Mouse (Mus musculus): ENCODE data around the gene Igfals. TPM values are rescaled to one million over a fixed set of nuclear protein-coding genes. Genes with fewer than 3 reads are reported as not detected.
A peak's percentile ranks its signal among the peaks of the same experiment; 100 is the strongest.

Igfals gene
- total RNA-seq, 2 experiments from 2014 or later = not detected

DNA sequence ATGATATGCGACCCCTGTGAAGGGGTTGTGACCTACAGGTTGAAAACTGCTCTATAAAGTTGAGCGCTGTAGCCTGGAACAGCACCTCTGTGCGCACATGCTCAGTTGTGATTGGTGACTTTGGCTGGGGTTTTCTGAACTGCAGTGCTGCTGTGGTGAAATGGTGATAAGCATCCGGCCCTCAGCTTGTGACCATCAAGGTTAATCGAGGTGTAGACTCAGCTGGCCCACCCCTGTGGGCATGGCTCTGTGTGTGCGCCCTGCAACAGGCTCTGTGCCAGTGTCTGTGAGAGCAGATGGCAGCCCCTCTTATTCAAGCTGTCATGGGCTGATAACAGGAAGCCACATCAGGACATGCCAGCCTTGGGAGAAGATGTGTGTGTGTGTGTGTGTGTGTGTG lies 6.8 kb upstream of the Igfals start:
- ATAC-seq (replicated peaks; ENCODE audit: poor library complexity, severe bottlenecking) = no peak

DNA sequence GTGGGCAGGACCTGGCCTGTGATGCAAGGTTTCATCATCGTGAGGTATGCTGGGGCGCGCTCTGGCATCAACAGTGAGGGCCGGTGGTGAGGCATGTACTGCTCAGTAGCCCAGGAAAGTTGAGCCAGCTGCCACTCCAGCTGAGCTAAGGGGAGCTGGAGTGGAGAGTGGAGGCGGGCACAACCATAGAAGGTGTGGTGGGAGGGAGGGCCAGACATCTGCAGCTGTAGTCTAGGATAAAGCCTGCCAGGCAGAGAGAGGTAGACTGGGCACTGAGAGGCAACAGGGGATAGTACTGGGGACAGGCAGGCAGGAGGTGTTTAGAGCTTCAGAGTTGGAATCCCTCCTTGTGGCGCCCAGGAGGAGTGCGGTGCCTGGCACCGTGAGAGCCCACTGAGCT lies 5.7 kb upstream of the Igfals start:
- ATAC-seq (replicated peaks; ENCODE audit: poor library complexity, severe bottlenecking) = no peak

DNA sequence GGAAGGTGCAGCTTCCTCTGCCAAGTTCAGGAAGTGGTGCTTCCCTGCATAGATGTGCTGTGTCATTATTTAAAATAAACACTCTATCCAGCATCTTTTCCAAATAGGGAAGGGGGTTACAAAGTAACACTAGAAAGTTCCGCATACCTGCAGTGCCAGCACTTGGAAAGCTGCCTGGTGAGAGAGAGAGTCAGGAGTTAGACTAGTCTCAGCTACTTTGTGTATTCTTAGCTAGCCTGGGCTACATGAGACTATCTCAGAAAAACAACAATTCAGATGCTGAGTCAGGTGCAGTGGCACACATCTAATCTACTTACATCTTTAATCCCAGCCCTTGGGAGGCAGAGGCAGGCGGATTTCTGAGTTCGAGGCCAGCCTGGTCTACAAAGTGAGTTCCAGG lies 4.0 kb upstream of the Igfals start:
- ATAC-seq (replicated peaks; ENCODE audit: poor library complexity, severe bottlenecking) = no peak

DNA sequence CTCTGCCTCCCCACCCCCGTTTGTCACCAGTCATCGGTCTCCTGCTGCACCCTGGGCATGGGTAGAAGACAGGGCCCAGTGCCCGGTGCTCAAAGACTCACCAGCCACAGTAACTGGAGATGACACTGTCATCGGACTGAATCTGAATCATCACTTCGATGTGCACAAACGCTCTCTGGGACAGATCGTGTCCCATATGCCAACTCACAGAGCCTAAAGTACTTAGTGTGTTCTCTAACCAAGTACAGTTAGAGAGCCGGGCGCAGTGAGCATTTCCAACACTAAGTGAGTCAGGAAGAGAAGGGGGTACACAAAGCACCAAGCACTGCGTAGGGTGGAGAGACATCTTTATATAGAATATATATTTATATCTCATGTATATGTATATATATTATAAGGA lies 2.1 kb downstream of the Igfals start:
- ATAC-seq (replicated peaks; ENCODE audit: poor library complexity, severe bottlenecking) = no peak

GRCm38 (mm10) chr17:24873695-24874404 lies 8.1 kb downstream of the Igfals start:
- no peak for ATAC-seq (replicated peaks; ENCODE audit: poor library complexity, severe bottlenecking)

DNA sequence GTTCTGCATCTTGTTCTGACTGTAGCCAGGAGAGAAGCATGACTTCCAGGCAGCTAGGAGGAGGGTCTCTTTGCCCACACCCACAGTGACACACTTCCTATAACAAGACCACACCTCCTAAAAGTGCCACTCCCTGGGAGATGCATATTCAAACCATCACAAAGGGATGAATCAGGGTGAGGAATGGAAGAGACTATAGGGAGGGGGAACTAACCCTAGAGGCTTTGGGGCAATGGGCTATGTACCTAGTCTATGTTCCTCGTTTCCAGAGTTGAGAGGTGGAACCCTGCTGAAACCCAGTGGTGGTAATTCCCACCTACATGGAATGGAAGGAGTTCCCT lies 8.6 kb downstream of the Igfals start:
- ATAC-seq (replicated peaks; ENCODE audit: poor library complexity, severe bottlenecking) = peak; percentile 35; the same call in 1 of the 2 replicates

DNA sequence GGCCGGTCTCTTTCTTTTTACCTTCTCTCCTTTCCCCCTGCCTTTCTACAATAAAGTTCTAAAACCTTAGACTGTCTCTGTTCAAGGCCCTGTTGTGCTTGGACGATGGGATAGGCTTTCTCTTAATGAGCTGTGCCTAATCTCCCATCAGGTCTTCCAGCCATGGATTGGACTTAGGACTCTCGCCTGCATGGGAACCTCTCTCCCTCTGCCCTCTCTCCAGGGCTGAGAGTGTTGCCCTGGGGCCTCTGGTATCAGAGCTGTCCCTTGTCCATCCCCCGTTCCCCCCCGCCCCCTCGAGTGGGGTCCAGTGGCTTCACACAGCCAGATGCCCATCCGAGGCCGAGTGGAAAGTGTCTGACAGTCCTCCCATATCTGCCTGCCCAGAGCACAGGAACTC lies 9.2 kb downstream of the Igfals start:
- ATAC-seq (replicated peaks; ENCODE audit: poor library complexity, severe bottlenecking) = no peak

DNA sequence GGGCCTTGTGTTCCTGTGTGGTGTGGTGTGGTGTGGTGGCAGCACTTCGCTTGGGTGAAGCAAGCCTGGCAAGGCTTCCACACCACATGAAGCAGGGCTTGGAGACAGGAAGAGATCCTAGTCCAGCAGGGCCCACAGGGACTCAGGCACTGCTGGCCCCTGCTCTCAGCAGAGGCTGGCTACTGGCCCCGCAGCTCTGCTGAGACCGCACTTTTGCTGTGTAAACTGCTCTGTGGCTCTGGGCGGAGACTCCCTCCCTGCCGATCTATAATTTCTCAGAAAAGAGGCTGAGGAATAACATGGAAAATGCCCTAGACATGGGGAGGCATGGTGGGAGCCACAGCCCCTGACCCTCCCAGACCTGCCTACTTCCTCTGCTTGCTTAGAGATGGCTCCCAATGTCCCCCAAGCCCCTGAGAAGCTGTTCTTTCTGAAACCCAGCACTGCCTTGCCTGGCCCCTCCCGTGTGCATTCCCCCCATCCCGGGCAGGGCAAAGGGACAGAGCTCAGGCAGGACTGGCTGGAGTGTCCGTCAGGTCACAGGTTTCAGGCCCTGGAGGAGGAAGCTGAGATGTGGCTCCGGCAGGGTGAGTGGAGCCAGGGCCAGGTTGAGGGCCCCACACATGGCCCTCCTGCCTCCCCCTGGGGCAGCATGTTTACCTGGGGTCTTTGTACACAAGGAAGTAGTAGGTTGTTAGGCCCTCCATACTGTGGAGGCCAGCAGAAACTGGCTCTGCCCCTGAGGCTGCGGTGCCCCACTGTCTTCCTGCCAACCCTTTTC lies 11.7 kb downstream of the Igfals start:
- no peak for ATAC-seq (replicated peaks; ENCODE audit: poor library complexity, severe bottlenecking)

- ATAC-seq (replicated peaks; ENCODE audit: poor library complexity, severe bottlenecking) = no peak
These were observed 12.3 kb downstream of the Igfals start for GRCm38 (mm10) chr17:24878117-24878397.

GRCm38 (mm10) chr17:24878531-24878930 lies 12.7 kb downstream of the Igfals start:
- no peak for ATAC-seq (replicated peaks; ENCODE audit: poor library complexity, severe bottlenecking)

DNA sequence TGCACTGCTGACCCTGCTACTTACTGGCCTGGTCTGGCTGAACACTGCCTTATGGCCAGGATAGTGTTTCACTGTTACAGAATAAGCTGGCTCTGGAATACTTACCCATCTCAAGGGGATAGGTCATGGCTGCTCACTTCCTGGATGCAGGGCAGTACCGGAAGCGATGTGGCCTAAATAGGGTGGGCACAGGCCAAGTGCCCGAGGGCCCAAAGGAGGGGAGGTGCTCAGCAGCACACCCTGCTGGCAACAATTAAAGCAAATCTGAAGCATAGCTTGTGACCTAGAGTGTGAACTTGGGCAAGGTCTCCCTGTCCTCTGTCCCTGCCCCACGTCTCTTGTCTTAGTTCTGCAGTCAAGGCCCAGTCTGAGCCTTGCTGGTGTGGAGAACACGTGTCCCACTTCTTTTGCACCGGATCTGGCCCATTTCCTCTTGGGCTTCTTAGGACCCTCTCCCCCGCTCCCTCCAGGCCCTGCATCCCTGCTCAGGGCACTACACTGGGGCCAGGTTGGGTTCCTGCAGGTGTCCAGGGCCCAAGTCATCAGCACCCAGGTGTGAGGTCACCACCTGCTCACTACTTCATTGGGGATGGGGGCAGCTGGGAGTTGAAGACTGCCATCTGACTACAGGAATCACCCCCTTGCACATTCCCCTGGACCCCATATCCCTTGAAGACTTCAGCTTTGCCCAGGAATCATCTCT lies 16.1 kb downstream of the Igfals start:
- ATAC-seq (replicated peaks; ENCODE audit: poor library complexity, severe bottlenecking) = peak; percentile 43

- no peak for ATAC-seq (replicated peaks; ENCODE audit: poor library complexity, severe bottlenecking)
These were observed 18.6 kb downstream of the Igfals start for GRCm38 (mm10) chr17:24884391-24884790.

DNA sequence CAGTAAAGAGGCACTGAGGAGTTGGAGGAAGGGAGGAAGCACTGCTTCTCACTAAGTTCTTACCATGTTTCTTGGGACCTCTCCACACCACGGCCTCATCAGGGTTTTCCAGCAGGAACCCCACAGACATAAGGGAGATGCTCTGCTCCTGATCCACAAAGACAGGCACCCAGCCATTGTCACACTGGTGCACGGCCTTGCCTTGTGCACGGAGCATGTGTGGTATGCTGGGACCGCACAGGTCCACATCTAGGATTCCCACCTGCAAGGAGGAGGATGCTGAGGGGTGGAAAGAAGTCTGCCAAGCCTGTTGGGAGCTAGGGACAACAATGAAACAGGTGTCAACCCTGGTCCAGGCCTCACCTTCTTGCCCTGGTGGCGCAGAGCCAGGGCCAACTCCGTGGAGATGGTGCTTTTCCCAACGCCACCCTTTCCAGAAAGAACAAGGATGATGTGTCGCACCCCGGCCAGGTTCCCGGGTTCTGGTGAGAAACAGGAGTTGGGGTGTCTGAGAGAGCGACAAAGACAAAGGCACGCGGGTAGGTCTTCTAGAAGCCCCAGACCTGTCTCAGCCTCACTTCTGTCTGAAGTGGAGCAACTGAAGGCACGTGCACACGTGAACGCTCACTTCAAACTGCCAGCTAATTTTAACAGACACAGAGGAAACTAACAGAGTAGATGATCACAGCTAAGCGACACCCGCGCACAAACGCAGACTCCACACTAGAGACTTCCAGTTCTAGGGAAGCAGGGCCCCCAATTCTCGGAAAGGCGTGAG lies 19.7 kb downstream of the Igfals start:
- ATAC-seq (replicated peaks; ENCODE audit: poor library complexity, severe bottlenecking) = no peak

DNA sequence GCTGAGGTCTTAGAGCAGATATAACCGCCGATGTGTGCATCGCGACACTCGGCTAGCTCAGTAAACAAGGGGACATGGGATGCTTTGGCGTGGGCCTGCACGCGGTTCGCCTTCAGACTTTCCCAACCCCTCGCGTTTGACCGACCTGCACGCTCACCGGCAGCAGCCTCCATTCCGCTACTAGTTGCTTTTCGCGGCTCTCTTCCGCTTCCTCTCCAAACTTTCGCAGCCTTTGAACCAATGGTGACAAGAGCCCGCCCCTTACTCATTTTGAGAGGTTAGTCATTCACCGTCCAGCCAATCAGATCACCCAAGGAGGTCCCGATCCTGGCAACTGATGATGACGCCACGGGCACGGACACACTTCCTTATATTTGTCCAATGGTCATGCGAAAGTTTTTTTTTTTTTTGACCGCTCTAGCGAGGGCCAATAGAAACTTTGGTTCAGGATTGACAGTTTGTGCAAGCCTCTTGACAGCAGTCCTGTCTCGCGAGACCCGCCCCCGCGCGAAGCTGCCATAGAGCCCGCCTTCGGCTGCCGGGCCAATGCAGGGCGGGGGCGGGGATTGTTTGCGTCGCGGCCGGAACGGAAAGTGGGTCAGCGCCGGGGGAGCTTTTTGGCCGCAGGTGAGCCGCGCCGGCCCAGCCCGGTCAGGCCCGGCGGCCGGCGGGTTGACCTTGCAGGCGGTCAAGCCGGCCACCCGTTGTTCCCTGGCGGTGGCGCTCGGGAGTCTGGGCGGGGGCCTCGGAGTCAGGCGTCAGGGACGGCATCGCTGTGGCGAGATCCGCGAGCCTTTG lies 20.5 kb downstream of the Igfals start, which contains the start of the genes Nubp2 and Spsb3:
Gene Nubp2 (minus strand): TSS at position 216 of the 798 bp plus-strand sequence.
Gene Spsb3 (plus strand): TSS at position 510 of the 798 bp plus-strand sequence.
- ATAC-seq (replicated peaks; ENCODE audit: poor library complexity, severe bottlenecking) = peak; percentile 85

DNA sequence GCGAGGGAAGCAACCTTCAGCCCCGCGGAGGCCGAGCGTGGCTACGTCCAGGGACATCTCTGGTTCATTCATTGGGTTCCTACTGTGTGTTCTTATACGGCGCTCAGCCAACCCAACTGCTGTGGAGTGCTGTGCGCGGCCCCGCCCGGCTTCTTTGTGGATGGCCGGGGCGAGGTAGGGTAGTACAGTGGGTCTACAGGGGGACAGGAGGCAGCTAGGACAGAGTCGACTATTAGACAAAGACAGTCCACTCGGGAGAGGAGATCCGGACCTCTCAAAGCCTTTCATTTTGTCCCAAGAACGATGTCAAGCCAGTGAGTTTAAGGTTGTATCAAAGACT lies 21.1 kb downstream of the Igfals start:
- 0 out of 2 replicates have a peak, but pooled peaks have one; percentile 1 for ATAC-seq (replicated peaks; ENCODE audit: poor library complexity, severe bottlenecking)

DNA sequence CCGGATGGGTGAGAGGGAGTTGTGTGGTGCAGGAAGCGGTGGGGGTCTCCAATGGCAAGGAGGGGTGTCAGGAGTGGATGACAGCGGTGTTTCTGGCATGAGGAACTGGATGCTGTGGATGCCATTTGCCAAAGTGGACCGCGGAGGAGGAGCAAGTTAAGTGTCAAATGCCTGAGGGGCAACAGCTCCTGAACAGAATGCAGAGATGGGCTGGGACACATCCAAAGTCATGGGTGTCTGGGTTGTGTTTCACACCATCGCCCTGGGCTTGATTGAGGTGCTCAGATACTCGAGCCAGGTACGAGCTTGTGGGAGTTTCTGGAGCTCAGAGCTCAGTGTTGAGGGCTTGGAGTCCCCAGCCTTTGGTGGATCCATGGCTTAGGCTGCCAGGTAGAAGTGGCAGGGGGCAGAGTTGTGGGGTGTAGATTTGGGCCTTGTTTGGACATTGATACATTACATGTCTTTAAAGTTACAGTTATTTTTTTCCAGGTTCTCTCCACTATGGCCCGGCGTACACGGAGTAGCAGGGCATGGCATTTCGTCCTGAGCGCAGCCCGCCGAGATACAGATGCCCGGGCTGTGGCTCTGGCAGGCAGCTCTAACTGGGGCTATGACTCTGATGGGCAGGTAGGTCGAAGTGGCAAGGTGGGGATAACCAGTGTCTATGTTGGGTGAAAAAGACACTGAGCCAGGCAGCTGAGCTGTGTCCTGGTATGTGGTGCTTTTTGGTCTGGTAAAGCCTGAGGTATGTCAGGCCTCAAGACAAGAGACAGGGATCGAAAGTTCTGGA lies 21.7 kb downstream of the Igfals start:
- ATAC-seq (replicated peaks; ENCODE audit: poor library complexity, severe bottlenecking) = no peak

DNA sequence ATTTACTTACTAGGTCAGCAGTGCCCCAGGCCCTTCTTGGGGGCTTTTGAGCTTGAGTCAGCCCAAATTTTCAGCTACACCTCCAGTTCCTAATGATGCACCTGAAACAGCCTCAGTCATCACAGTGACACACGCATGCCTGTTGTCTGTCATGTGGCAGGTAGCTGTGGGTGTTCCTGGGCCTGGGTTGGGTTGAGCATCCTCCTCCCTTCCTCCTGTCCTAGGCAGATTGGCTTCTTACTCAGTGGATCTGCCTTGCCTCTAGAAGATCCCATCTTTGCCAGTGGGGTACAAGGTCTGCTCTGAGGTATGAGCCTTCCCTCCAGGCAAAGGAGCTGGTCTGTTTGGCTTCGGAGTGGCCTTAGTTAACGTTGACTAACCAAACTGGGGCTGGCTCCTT lies 23.1 kb downstream of the Igfals start:
- no peak for ATAC-seq (replicated peaks; ENCODE audit: poor library complexity, severe bottlenecking)

DNA sequence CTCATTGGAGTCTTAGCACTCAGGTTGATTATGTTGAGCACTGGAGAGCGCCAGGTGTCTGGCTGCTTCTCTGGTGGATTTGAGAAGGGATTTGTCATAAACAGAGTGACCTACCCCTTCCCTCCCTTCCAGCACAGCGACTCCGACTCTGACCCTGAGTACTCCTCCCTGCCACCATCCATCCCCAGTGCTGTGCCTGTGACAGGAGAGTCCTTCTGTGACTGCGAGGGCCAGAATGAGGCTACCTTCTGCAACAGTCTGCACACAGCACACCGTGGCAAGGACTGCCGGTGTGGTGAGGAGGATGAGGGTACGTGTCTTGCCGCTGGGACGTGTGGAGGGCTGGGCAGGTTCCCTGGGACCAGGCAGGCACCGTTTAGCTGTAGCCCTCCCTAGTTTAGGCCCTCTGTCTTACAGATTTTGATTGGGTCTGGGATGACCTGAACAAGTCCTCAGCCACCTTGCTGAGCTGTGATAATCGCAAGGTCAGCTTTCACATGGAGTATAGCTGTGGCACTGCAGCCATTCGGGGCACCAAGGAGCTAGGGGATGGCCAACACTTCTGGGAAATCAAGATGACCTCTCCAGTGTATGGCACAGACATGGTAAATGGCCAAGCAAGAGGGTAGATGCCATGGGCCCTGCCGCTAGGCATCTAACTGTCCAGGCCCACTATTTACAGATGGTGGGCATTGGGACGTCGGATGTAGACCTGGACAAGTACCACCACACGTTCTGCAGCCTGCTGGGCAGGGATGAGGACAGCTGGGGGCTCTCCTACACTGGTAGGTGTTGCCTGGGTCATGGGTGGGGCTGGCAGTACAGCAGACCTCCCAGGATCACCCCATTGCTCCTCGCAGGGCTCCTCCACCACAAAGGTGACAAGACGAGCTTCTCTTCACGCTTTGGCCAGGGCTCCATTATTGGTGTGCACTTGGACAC lies 24.6 kb downstream of the Igfals start:
- ATAC-seq (replicated peaks; ENCODE audit: poor library complexity, severe bottlenecking) = no peak
